ENCODE assay signal across 31 mouse cellular contexts in genomic region chr12:116863291-116863899, GRCm38 (mm10).
A peak's percentile ranks its signal among the peaks of the same experiment; 100 is the strongest.
DNase-seq lines count a peak whose midpoint lies in the region; ATAC-seq and TF ChIP-seq lines count a peak whose summit lies in the region.
"Had no signal": no experiment of that assay in that cellular context is flagged by ENCODE, and none has a peak within 500 bp of the region (broad histone marks: within the 10 kb centered on the region; RNA-seq: fewer than 3 reads in every experiment).

No protein-coding gene starts in this region.

- no peaks in the 10 kb centered on the region for H3K36me3 ChIP-seq in forebrain, embryonic 14.5 days (ENCODE audit: control insufficient read depth, insufficient read depth, low read length)
- no peaks in the 10 kb centered on the region for H3K36me3 ChIP-seq in forebrain, embryonic 10.5 days (replicated peaks)
- no peaks in the 10 kb centered on the region for H3K36me3 ChIP-seq in hindbrain, embryonic 14.5 days (replicated peaks; ENCODE audit: control insufficient read depth, insufficient read depth)
- H3K36me3 ChIP-seq in hindbrain, embryonic 11.5 days (ENCODE audit: control insufficient read depth, insufficient read depth, low read length) = no peaks in the 10 kb centered on the region
- H3K36me3 ChIP-seq in midbrain, embryonic 15.5 days (replicated peaks) = no peaks in the 10 kb centered on the region
- H3K36me3 ChIP-seq: embryonic facial prominence, embryonic 12.5 days; limb, embryonic 15.5 days; liver, embryonic 13.5 days; neural tube, embryonic 15.5 days had no signal

- TF ChIP-seq POLR2A in brain, embryonic 14.5 days (IDR thresholded peaks at IDR 0.05; ENCODE audit: borderline replicate concordance, extremely low read depth, insufficient read depth, insufficient read length, poor library complexity, severe bottlenecking) = no peak

- H3K27me3 ChIP-seq in forebrain, embryonic 14.5 days (replicated peaks; ENCODE audit: control insufficient read depth, insufficient read depth, low read length) = no peaks in the 10 kb centered on the region
- no peaks in the 10 kb centered on the region for H3K27me3 ChIP-seq in forebrain, embryonic 10.5 days (ENCODE audit: poor library complexity, severe bottlenecking)
- H3K27me3 ChIP-seq in hindbrain, embryonic 14.5 days (ENCODE audit: control insufficient read depth, insufficient read depth, low read length) = no peaks in the 10 kb centered on the region
- H3K27me3 ChIP-seq in hindbrain, embryonic 11.5 days (ENCODE audit: control insufficient read depth, insufficient read depth, low read length) = no peaks in the 10 kb centered on the region
- no peaks in the 10 kb centered on the region for H3K27me3 ChIP-seq in midbrain, embryonic 15.5 days (replicated peaks)
- H3K27me3 ChIP-seq: embryonic facial prominence, embryonic 12.5 days; limb, embryonic 15.5 days; liver, embryonic 13.5 days; megakaryocyte, embryonic 14.5 days; neural tube, embryonic 15.5 days; Patski had no signal

- no peaks in the 10 kb centered on the region for H3K4me1 ChIP-seq in forebrain, embryonic 14.5 days (ENCODE audit: control insufficient read depth, insufficient read depth, low read length)
- H3K4me1 ChIP-seq in forebrain, embryonic 10.5 days = peaks cover 5% of the 10 kb centered on the region; the same call in 1 of the 2 replicates
- no peaks in the 10 kb centered on the region for H3K4me1 ChIP-seq in hindbrain, embryonic 14.5 days (replicated peaks; ENCODE audit: control insufficient read depth, insufficient read depth, low read length)
- H3K4me1 ChIP-seq in hindbrain, embryonic 11.5 days (replicated peaks; ENCODE audit: control insufficient read depth, insufficient read depth, low read length) = no peaks in the 10 kb centered on the region
- no peaks in the 10 kb centered on the region for H3K4me1 ChIP-seq in midbrain, embryonic 15.5 days
- H3K4me1 ChIP-seq: embryonic facial prominence, embryonic 12.5 days; limb, embryonic 15.5 days; liver, embryonic 13.5 days; megakaryocyte, embryonic 14.5 days; neural tube, embryonic 15.5 days had no signal

- no peak for TF ChIP-seq CTCF in brain, embryonic 14.5 days (IDR thresholded peaks at IDR 0.05; ENCODE audit: borderline replicate concordance, extremely low read depth, insufficient read depth, insufficient read length)

- peak; percentile 40 for DNase-seq in forebrain, embryonic 14.5 days (ENCODE audit: low spot score)
- DNase-seq in forebrain, embryonic 10.5 days (ENCODE audit: extremely low spot score, low spot score) = no peak
- no peak for DNase-seq in hindbrain, embryonic 14.5 days (ENCODE audit: low spot score)
- no peak for DNase-seq in hindbrain, embryonic 11.5 days (ENCODE audit: low spot score)
- DNase-seq in brain, embryonic 14.5 days (ENCODE audit: low read depth) = peak; percentile 75
- DNase-seq: adrenal gland, postnatal 10 days; cerebellum, adult 11-12 months; cerebellum, adult 9-11 months; embryo, embryonic 11 days; gastrocnemius, postnatal 10 days; kidney, adult 9 months; kidney, postnatal 10 days; layer of hippocampus, postnatal 36 days; left cerebral cortex, postnatal 4 days; liver, embryonic 13.5 days; lung, adult 18-20 months; lung, postnatal 4 days; right cerebral cortex, adult 18-20 months; right cerebral cortex, postnatal 4 days; thymus, adult 18-20 months; thymus, postnatal 36 days had no signal

- no peak overlapping the region for H3K4me2 ChIP-seq in forebrain, embryonic 14.5 days (ENCODE audit: low read length)
- H3K4me2 ChIP-seq in hindbrain, embryonic 14.5 days (replicated peaks) = no peak overlapping the region
- H3K4me2 ChIP-seq in hindbrain, embryonic 11.5 days (replicated peaks; ENCODE audit: low read depth, low read length) = no peak overlapping the region
- H3K4me2 ChIP-seq in midbrain, embryonic 15.5 days = no peak overlapping the region
- H3K4me2 ChIP-seq: embryonic facial prominence, embryonic 12.5 days; limb, embryonic 15.5 days; liver, embryonic 13.5 days; neural tube, embryonic 15.5 days had no signal

- no peaks in the 10 kb centered on the region for H3K9me3 ChIP-seq in forebrain, embryonic 14.5 days (replicated peaks; ENCODE audit: control insufficient read depth, low read length)
- no peaks in the 10 kb centered on the region for H3K9me3 ChIP-seq in forebrain, embryonic 10.5 days
- no peaks in the 10 kb centered on the region for H3K9me3 ChIP-seq in hindbrain, embryonic 14.5 days (ENCODE audit: control insufficient read depth, low read length)
- H3K9me3 ChIP-seq in hindbrain, embryonic 11.5 days (ENCODE audit: control insufficient read depth, low read length) = no peaks in the 10 kb centered on the region
- no peaks in the 10 kb centered on the region for H3K9me3 ChIP-seq in midbrain, embryonic 15.5 days
- H3K9me3 ChIP-seq: embryonic facial prominence, embryonic 12.5 days; limb, embryonic 15.5 days; liver, embryonic 13.5 days; neural tube, embryonic 15.5 days had no signal

- WGBS in forebrain, embryonic 14.5 days = 60% methylated on average over 4 of the region's 4 CpGs
- WGBS in forebrain, embryonic 10.5 days = 81% methylated on average over 4 of the region's 4 CpGs
- 53% methylated on average over 4 of the region's 4 CpGs for WGBS in hindbrain, embryonic 14.5 days
- WGBS in hindbrain, embryonic 11.5 days = 73% methylated on average over 4 of the region's 4 CpGs
- WGBS in midbrain, embryonic 15.5 days = 55% methylated on average over 4 of the region's 4 CpGs

- 0 out of 2 replicates have a peak, but pooled peaks have one; percentile 20 for ATAC-seq in forebrain, embryonic 14.5 days
- ATAC-seq in hindbrain, embryonic 14.5 days (ENCODE audit: low FRiP score) = 0 out of 2 replicates have a peak, but pooled peaks have one; percentile 38
- no peak; the same call in 1 of the 2 replicates for ATAC-seq in hindbrain, embryonic 11.5 days (ENCODE audit: low FRiP score)
- ATAC-seq in midbrain, embryonic 15.5 days (replicated peaks) = peak; percentile 80
- no peak for ATAC-seq in frontal cortex, adult (ENCODE audit: low TSS enrichment)
- ATAC-seq: intestine, postnatal 0 days; lung, postnatal 0 days; Patski had no signal

- no peak overlapping the region for H3K4me3 ChIP-seq in forebrain, embryonic 14.5 days (ENCODE audit: low read depth, low read length)
- H3K4me3 ChIP-seq in forebrain, embryonic 10.5 days = no peak overlapping the region
- H3K4me3 ChIP-seq in hindbrain, embryonic 14.5 days (replicated peaks; ENCODE audit: low read length) = no peak overlapping the region
- no peak overlapping the region for H3K4me3 ChIP-seq in hindbrain, embryonic 11.5 days (ENCODE audit: low read depth, low read length)
- no peak overlapping the region for H3K4me3 ChIP-seq in midbrain, embryonic 15.5 days
- H3K4me3 ChIP-seq: embryonic facial prominence, embryonic 12.5 days; limb, embryonic 15.5 days; liver, embryonic 13.5 days; neural tube, embryonic 15.5 days had no signal

- H3K9ac ChIP-seq in forebrain, embryonic 14.5 days (ENCODE audit: low read length) = no peak overlapping the region
- H3K9ac ChIP-seq in hindbrain, embryonic 14.5 days = no peak overlapping the region
- H3K9ac ChIP-seq in hindbrain, embryonic 11.5 days (ENCODE audit: low read depth, low read length) = no peak overlapping the region
- H3K9ac ChIP-seq in midbrain, embryonic 15.5 days = no peak overlapping the region
- H3K9ac ChIP-seq: embryonic facial prominence, embryonic 12.5 days; limb, embryonic 15.5 days; liver, embryonic 13.5 days; neural tube, embryonic 15.5 days had no signal

- H3K27ac ChIP-seq in forebrain, embryonic 14.5 days (ENCODE audit: low read depth, low read length) = no peak overlapping the region
- H3K27ac ChIP-seq in forebrain, embryonic 10.5 days = no peak overlapping the region
- H3K27ac ChIP-seq in hindbrain, embryonic 14.5 days = no peak overlapping the region
- no peak overlapping the region for H3K27ac ChIP-seq in hindbrain, embryonic 11.5 days (ENCODE audit: low read depth, low read length)
- H3K27ac ChIP-seq in midbrain, embryonic 15.5 days = no peak overlapping the region
- H3K27ac ChIP-seq: embryonic facial prominence, embryonic 12.5 days; limb, embryonic 15.5 days; liver, embryonic 13.5 days; neural tube, embryonic 15.5 days; stomach, postnatal 0 days had no signal

Comparison
In these comparisons a context has a peak if more than half of its experiments do, and no peak if none do; other contexts are left out.
1. ATAC-seq: peak in forebrain, embryonic 14.5 days (single experiment), hindbrain, embryonic 14.5 days (single experiment) and midbrain, embryonic 15.5 days (single experiment); none in hindbrain, embryonic 11.5 days (single experiment) and frontal cortex, adult (single experiment).
2. DNase-seq: peak in forebrain, embryonic 14.5 days (single experiment) and brain, embryonic 14.5 days (single experiment); none in forebrain, embryonic 10.5 days (single experiment), hindbrain, embryonic 14.5 days (single experiment) and hindbrain, embryonic 11.5 days (single experiment).